Mouse (Mus musculus) embryo, embryonic 11 days (tissue): ENCODE measurements around the gene Nr1i3.

Experiments used
- DNase-seq: peaks from one replicate; pipeline ENCODE4 v3.0.0-alpha.2; 2015

Gene Nr1i3

DNA sequence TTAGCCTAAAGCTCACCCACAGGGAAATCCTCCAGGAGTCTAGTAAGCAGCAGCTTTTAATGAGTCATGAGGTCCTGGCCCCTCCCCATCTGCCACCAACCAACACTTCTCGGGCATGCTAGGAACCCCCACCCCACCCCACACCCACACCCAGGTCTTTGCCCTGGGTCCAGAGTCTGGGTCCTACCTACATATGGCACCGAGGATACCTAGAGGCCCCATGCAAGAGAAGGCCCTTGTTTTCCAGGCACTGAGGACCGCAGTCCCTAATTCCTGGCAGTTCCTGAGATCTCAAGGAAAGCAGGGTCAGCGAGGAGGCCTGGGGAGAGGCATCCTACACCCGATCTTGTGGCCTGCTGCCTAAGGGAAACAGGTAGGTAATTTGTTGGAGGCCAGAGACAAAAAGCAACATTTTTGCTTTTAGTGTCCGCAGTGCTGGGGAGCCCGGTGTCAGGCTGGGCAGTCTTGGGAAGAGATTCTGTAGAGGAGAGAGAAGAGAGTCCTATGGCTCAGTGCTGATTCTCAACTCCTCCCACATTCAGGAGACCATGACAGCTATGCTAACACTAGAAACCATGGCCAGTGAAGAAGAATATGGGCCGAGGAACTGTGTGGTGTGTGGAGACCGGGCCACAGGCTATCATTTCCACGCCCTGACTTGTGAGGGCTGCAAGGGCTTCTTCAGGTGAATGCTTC lies at the start of gene Nr1i3:
TSS of gene Nr1i3 (plus strand) at position 170 of the 696 bp plus-strand sequence.
- DNase-seq, result no peak

DNA sequence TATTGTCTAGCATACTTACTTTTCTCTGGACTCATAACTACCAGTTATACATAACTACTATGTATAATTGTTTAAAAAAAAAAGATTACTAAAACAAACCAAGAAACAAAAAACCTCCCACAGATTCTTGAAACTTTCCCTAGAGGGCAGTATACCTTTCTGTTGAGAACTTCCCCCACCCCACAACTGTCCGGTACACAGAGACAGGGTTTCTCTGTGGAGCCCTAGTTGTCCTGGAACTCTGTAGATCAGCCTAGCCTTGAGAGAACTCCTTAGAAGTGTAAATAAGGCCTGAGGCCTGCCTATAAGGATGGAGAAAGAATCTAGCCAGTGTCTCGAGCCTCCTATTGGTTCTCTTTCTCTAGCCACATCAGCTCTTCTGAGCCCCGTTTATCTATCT lies 49.5 kb upstream of the Nr1i3 start:
- DNase-seq, result peak; percentile 67

GRCm38 (mm10) chr1:171165629-171166345 lies 48.0 kb upstream of the Nr1i3 start:
- no peak for DNase-seq

GRCm38 (mm10) chr1:171168906-171169305 lies 44.9 kb upstream of the Nr1i3 start:
- DNase-seq, result no peak

GRCm38 (mm10) chr1:171169913-171170312 lies 43.9 kb upstream of the Nr1i3 start:
- DNase-seq, result no peak

DNA sequence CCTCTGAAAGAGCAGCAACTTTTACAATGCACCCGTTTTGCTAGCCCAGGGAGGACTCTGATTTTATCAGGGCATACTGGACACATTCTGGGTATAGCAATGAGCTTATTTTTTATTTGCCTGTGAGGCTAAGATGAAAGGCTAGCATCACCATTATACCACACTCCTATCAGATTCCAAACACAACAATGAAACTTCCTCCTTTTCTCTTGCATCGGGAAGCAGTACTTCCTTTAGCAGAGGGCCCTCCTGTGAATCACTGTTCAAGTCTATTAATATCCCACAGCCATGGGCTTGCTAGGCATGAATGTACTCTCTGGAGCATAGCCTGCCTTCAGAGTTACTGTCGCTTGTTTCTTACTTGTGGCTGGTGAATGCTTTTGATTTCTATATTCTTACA lies 42.6 kb upstream of the Nr1i3 start:
- no peak for DNase-seq

- no peak for DNase-seq
Measured at GRCm38 (mm10) chr1:171172779-171173178, 41.0 kb upstream of the Nr1i3 start.

DNA sequence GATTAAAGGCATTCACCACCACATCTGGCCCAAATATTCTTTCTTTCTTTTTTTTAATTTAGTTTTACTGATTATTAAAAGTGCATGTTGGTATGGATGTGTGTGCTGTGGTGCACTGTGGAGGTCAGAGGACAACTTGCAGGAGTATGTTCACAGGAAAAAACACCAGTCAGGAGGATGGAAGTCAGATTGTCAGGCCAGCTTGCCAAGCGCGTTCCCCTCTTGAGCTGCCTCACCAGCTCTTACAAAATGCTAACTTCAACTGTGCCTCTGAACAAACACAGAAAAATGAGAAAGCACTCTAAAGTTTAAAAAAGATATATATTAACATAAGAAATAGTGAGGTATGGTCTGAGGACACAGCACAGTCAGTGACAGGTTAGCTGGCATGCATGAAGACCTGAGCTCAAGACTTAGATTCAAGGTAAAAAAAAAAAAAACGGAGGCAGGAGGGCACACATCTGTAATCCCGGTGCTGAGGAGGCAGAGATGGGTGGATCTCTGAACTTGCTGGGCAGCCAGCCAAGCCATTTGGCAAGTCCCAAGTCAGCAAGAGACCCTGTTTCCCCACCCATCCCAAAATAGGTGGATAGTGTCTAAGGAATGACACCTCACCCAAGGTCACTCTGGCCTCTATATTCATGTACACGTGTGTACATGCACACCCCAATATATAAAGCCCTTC lies 34.1 kb upstream of the Nr1i3 start:
- no peak for DNase-seq

DNA sequence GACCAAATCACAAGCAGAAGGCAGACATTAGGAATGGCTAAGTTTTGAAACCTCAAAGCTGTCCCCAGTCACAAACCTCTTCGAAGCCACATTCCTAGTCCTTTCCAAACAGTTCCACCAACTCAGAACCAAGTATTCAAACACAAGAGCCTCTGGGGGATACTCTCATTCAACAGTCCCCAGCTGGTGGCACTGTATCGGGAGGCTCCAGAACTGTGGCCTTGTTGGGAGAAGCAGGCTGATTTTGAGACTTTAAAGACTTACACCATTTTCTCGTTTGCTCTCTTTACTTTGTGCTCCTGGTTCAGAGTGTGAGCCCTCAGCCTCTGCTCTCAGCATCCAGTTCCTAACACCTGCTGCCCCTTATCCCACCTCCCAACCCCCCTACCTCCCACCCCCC lies 30.7 kb upstream of the Nr1i3 start:
- DNase-seq, result no peak

- DNase-seq, result no peak
Measured at GRCm38 (mm10) chr1:171183620-171184019, 30.1 kb upstream of the Nr1i3 start.

GRCm38 (mm10) chr1:171184314-171184713 lies 29.5 kb upstream of the Nr1i3 start:
- no peak for DNase-seq

- no peak for DNase-seq
Measured at GRCm38 (mm10) chr1:171185655-171186054, 28.1 kb upstream of the Nr1i3 start.

GRCm38 (mm10) chr1:171187851-171188700 lies 25.7 kb upstream of the Nr1i3 start:
- peak; percentile 41 for DNase-seq

- DNase-seq, result peak; percentile 39
Measured at GRCm38 (mm10) chr1:171189046-171189445, 24.7 kb upstream of the Nr1i3 start.

DNA sequence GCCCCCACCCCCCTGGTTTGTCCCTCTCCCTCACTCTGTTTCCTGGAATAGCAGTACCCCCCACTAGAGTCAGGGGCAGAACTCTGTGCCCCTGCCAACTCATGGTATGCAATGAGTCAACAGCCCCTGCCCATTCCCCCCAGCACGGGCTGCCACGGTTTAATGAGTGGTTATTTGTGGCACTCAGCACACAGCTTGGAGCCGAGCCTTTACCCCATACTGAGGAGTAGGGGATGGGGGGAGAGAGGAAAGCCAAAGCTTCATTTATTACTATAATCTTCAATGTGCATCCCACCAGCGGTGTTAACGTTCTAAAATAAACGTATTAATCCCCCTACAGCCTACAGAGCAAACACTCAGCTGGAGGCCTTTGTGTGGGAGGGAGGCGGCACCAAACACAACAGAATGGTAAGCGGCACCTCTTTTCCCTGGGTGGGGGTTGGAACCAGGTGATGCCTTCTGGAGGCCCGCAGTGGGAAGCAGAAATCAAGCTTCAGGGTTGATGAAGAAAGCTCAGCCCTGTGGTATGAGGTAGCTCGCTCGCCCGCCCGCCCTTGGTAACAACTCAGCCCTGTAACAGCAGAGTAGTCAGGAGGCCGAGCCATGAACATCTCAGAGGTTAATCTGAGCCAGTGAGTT lies 24.2 kb upstream of the Nr1i3 start:
- no peak for DNase-seq

GRCm38 (mm10) chr1:171190832-171191231 lies 22.9 kb upstream of the Nr1i3 start:
- DNase-seq, result no peak

- DNase-seq, result no peak
Measured at GRCm38 (mm10) chr1:171192283-171192682, 21.5 kb upstream of the Nr1i3 start.

DNA sequence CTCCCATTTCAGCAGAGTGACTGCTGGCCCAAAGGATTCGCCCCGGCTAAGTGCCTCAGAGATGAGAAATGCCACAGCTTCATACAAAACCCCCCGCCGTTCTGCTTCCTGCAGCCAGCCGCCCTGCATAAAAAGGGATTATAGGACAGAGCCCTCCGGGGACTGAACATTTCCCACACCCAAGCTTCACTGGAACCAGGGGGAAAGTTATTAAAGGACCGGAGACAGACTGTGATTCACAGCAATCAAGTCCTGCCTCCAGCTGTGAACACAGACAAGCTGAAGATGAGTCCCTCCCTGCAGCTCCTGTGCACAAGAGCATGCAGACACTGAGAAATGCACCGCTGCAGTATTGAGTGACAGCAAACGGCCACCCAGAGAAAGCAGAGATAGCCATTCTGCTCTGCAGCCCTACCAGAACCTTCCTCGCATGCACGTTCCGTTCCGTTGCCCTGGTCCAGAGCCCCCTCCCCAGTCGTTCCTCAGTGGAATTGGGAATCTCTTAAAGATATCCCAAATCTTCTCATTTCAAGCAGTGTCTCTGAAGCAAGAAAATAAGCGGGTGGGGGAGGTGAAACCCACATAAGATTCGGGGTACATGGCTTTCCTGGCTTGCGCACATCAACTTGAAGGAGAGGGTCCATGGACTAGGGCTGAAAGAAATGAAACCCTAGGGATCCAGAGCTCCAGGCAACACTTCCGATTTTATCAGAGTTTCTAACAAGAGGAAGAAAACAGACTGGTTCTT lies 20.5 kb upstream of the Nr1i3 start:
- DNase-seq, result peak; percentile 64

DNA sequence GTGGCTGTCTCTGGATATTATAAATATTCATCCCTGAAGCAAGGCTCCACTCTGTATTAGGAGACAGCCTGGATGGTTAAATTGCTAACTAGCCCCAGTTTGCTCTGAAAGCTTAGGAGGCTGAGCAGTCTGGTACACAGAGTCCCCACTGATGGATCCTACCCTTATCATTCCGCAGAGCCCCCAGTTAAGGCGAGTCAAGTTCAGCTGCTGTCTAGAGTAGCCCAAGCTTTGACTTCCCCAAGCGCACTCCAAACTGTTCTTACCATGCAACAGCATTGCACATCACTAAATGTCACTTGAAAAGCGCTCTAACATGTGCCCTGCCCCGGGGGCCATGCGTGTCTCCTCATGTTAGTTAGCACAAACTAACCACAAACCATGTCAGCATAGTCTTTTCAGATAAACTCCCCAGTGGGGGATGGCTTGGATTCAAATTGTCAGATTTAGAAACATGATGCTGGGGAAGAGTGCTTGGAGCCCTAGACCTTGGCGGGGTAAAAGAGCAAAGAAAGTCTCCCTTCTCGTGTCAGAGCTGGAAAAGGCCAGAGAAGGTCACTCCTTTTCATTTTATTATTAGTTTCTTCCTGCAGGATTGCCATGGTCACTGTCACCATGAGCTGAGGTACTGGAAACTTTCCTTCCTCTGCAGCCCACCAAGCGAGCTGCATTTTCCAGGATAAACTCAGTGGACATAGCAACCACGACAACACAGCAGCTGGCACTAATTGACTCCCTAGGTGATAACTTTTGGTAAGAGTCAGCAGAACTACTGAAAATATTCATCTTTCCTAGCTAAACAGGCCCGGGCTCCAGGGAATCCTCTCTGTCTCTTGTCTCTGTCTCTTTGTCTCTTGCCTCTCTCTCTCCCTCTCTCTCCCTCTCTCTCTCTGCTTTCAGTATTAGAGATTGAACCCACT lies 19.6 kb upstream of the Nr1i3 start:
- peak; percentile 22 for DNase-seq

GRCm38 (mm10) chr1:171195046-171195822 lies 18.5 kb upstream of the Nr1i3 start:
- DNase-seq, result peak; percentile 41
